Mouse (Mus musculus): ENCODE results near the gene Gpatch8.

DNA sequence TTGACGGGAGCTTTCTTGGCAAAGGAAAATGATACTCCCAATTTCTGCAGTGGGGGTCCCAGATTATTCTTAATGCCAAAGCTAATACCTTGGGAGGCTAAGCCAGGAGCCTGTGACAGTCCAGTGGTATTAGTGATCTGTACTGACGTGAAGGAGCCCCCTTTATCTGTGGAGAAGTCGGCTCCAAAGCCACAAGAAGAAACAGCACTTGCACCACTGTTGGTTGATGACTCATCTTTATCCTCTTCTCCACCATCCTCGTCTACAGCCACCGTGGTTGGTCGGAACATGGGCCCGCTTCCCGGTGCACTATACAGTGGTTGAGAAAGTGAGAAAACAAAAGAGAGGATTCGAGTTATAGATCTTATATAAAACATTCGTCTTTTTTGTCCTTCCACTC, 74.4 kb downstream of the Gpatch8 start:
- TF ChIP-seq CTCF (IDR thresholded peaks at IDR 0.05; ENCODE audit: extremely low read depth, insufficient read depth, low read length), result no peak
- TF ChIP-seq POLR2A (IDR thresholded peaks at IDR 0.05; ENCODE audit: extremely low read depth, insufficient read depth, low read length), result no peak
